Mouse (Mus musculus) spleen, embryonic (tissue): Measurements from ENCODE around the gene Usp50.

ENCODE experiments used
- CTCF ChIA-PET: fragments of 350-600 bp; sonication (Branson Sonifier 250); formaldehyde crosslinking; loops from one replicate; lab custom pipeline; 2022; lab: Charles Lee

Usp50 gene

DNA sequence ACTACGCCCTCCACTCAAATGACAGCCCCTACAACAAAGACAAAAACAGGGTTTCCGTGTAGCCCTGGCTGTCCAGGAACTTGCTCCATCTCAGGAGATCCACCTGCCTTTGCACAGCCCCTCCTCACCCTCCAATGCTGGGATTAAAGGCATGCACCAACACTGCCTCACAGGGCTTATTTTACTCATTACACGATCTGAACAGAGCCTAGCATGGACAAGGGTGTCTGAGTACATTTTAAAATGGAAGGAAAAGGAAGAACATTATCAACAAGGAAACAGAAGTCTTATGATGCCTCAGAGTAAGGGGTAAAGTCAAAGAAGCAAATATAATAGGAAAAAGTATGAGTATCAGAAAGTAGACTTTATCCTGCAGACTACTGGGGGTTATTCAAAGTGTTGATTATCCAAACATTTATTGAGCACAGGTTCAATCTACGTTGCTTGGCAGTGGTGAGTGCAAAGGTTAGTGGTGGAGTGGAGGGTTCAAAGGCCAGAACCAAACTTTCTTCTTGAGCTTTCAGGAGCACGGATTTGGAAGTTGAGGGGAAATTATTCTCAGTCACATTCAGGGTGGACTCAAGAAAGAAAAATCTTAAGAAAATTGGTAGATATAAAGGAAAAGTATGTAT is 114.5 kb downstream of the Usp50 start:
- CTCF ChIA-PET = no interaction called here

DNA sequence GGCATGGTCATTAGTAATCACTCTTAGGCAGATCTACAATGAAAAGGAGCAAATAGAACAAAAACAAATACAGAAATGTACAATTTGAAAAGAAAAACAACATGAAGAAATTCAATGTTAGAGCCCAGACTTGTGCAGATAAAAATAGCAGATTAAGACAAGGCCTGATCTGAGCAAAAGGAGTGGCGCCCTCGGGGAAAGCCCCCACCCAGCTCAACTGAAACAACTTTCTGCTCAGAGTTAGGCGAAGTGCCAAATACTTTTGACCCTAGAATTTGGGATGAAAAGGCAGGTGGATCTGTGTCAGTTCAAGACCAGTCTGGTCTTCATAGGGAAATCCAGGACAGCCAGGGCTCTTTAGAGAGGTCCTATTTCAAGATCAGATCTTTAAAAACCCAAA is 117.3 kb downstream of the Usp50 start:
- CTCF ChIA-PET = interaction anchor here (0.6 kb wide), 1 partner anchor 12 kb away, joined by 3 read pairs; no protein-coding TSS in a partner anchor

DNA sequence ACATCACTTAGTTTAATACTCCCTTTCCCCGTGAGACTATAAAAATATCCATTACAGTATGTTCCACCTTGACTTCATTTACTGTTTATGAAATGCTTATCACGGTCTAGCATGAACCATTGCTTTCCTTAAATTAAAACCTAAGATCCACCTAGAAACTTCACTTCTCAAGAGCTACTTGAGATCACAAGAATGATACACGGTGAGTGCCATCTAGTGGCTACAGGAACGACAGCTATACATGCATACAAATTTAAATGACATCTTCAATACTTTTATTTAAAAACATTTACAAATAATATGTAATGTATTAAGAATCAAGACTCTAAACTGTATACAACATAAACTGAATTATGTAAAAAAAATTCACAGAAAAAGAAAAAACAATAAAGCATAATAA is 119.8 kb downstream of the Usp50 start:
- CTCF ChIA-PET = no interaction called here
